Mouse (Mus musculus) cortical plate, adult 2 months (tissue): ENCODE measurements at regions not wholly inside any gene's neighbourhood (a gene's known extent, or its start where the extent isn't known, plus 50 kb on each side); places are given as distances from the start of the nearest gene placed in this dataset.
"Not testable (repeated sequence)": the region's sequence is repeated elsewhere in the genome, so short reads cannot be mapped to it uniquely, and the experiment has no call there.

Source experiments
- CTCF ChIP-seq: fragments of 200-500 bp; IDR thresholded peaks from 2 replicates; pipeline ENCODE4 v1.5.1; 2011; ENCODE audit warnings: mild to moderate bottlenecking, control low read depth, low read length; ENCODE audit not compliant: insufficient read depth; ENCODE audit errors: extremely low read depth
- POLR2A ChIP-seq: fragments of 200-500 bp; IDR thresholded peaks from 2 replicates; pipeline ENCODE4 v1.6.1; 2011; ENCODE audit warnings: mild to moderate bottlenecking, low read length, control low read depth; ENCODE audit not compliant: insufficient read depth; ENCODE audit errors: extremely low read depth

DNA sequence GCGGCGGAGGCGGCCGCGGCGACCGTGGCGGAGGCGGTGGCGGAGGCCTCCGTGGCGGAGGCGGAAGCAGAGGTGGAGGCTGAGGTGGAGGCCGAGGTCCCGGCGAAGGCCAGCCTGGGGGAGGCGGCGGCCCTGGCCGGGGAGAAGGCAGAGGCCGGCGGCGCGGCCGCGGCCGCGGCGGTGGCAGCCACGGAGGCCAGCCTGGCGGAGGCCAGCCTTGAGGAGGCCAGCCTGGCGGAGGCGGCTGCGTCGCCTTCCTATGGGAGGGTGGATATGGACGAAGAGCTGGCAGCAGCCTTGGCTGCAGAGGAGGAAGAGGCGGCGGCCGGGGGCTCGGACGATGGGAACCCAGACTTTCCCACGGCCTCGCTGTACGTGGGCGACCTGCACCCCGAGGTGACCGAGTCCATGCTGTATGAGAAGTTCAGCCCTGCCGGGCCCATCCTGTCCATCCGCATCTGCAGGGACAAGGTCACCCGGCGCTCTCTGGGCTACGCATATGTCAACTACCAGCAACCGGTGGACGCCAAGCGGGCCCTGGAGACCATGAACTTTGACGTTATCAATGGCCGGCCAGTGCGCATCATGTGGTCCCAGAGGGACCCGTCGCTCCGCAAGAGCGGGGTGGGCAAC, 85.4 kb downstream of the 1700018G05Rik start:
- TF ChIP-seq CTCF, POLR2A: not testable (repeated sequence)
